Comparison of ENCODE assay signal across 23 mouse cellular contexts in the genomic region with DNA sequence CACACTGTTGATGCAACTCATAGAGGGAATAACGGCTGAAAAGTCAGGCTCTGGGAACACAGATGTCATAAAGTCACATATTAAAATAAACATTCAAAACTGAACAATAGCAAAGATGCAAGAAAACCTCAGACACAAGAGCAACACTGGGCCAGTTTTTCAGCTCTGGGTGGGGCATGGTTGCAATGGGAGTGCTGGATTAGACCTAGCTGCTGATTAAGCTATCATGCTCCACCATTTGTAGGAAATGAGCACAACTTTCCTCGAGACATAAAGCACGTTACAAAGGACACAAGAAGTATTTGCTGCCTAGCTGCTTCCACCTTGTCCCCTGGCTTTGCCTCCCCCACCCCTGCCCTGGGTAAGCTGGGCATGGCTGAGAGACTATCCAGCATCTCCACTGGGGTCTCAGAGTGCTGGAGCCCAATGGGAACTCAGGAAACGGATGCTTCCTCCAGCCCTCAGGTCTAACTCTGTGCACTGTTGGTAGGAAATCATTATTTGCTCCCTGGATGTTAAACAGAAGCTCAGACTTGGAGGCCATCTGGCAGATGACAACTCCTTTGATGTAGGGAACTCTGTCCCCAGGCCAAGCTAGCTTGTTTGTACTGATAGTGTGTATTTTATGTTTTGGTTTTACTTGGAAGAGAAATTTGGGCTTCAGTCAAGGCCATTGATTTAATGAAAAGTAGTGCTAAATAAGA. TPM values are rescaled to one million over a fixed set of nuclear protein-coding genes. Genes with fewer than 3 reads are reported as not detected.
DNase-seq lines count a peak whose midpoint lies in the region; ATAC-seq and TF ChIP-seq lines count a peak whose summit lies in the region.
"Had no signal": no experiment of that assay in that cellular context is flagged by ENCODE, and none has a peak within 500 bp of the region (broad histone marks: within the 10 kb centered on the region; RNA-seq: fewer than 3 reads in every experiment).

No protein-coding gene starts in this region.

- TF ChIP-seq POLR2A in brain, embryonic 14.5 days (IDR thresholded peaks at IDR 0.05; ENCODE audit: borderline replicate concordance, extremely low read depth, insufficient read depth, insufficient read length, poor library complexity, severe bottlenecking), result no peak

- TF ChIP-seq EP300 in heart, postnatal 0 days (IDR thresholded peaks at IDR 0.05; ENCODE audit: low read depth), result no peak

- H3K9me3 ChIP-seq in heart, postnatal 0 days (replicated peaks; ENCODE audit: control insufficient read depth, low read length), result peaks cover 7% of the 10 kb centered on the region; the same call in 1 of the 2 replicates
- no peaks in the 10 kb centered on the region for H3K9me3 ChIP-seq in heart, embryonic 11.5 days (replicated peaks; ENCODE audit: control insufficient read depth, low read length)
- H3K9me3 ChIP-seq in lung, embryonic 14.5 days (ENCODE audit: low read depth, low read length), result no peaks in the 10 kb centered on the region; the same call in 1 of the 2 replicates
- no peaks in the 10 kb centered on the region for H3K9me3 ChIP-seq in liver, embryonic 13.5 days (replicated peaks)
- H3K9me3 ChIP-seq: embryonic facial prominence, embryonic 12.5 days had no signal

- no peak for TF ChIP-seq CTCF in heart, postnatal 0 days (IDR thresholded peaks at IDR 0.05; ENCODE audit: low read depth)
- TF ChIP-seq CTCF in lung, embryonic 14.5 days (IDR thresholded peaks at IDR 0.05; ENCODE audit: low read depth), result no peak
- no peak for TF ChIP-seq CTCF in brain, embryonic 14.5 days (IDR thresholded peaks at IDR 0.05; ENCODE audit: borderline replicate concordance, extremely low read depth, insufficient read depth, insufficient read length)

- 57% methylated on average over 4 of the region's 4 CpGs for WGBS in heart, postnatal 0 days
- WGBS in heart, embryonic 11.5 days (ENCODE audit: insufficient replicate concordance), result 56% methylated on average over 4 of the region's 4 CpGs
- WGBS in lung, embryonic 14.5 days, result 56% methylated on average over 4 of the region's 4 CpGs
- 47% methylated on average over 4 of the region's 4 CpGs for WGBS in liver, embryonic 13.5 days (ENCODE audit: insufficient replicate concordance)

- H3K27me3 ChIP-seq in heart, postnatal 0 days (ENCODE audit: control insufficient read depth, insufficient read depth, low read length), result no peaks in the 10 kb centered on the region
- H3K27me3 ChIP-seq in heart, embryonic 11.5 days (ENCODE audit: control insufficient read depth, insufficient read depth, low read length), result no peaks in the 10 kb centered on the region
- H3K27me3 ChIP-seq in lung, embryonic 14.5 days (ENCODE audit: insufficient read depth, low read length), result no peaks in the 10 kb centered on the region
- no peaks in the 10 kb centered on the region for H3K27me3 ChIP-seq in liver, embryonic 13.5 days
- H3K27me3 ChIP-seq: embryonic facial prominence, embryonic 12.5 days; forebrain, embryonic 13.5 days had no signal

- H3K4me3 ChIP-seq in heart, postnatal 0 days (ENCODE audit: low read depth, low read length), result no peak overlapping the region
- no peak overlapping the region for H3K4me3 ChIP-seq in heart, embryonic 11.5 days (ENCODE audit: low read depth, low read length)
- H3K4me3 ChIP-seq in lung, embryonic 14.5 days (ENCODE audit: low read depth, low read length), result no peak overlapping the region
- H3K4me3 ChIP-seq in liver, embryonic 13.5 days (replicated peaks), result no peak overlapping the region
- H3K4me3 ChIP-seq: embryonic facial prominence, embryonic 12.5 days; erythroblast, embryonic 14.5 days; forebrain, embryonic 13.5 days had no signal

- peak; percentile 14; the same call in 1 of the 2 replicates for ATAC-seq in heart, postnatal 0 days (ENCODE audit: insufficient read depth, low read depth)
- ATAC-seq in heart, embryonic 11.5 days (replicated peaks; ENCODE audit: insufficient number of reproducible peaks, low FRiP score, low TSS enrichment), result no peak
- ATAC-seq in lung, embryonic 14.5 days (ENCODE audit: insufficient read depth), result peak; percentile 76; the same call in 1 of the 2 replicates
- ATAC-seq in liver, embryonic 13.5 days (ENCODE audit: low read depth), result peak; percentile 31; the same call in 1 of the 2 replicates
- ATAC-seq: forebrain, embryonic 13.5 days had no signal

- H3K4me1 ChIP-seq in heart, postnatal 0 days (ENCODE audit: control insufficient read depth, insufficient read depth), result no peaks in the 10 kb centered on the region
- H3K4me1 ChIP-seq in heart, embryonic 11.5 days (ENCODE audit: control insufficient read depth, insufficient read depth, low read length), result no peaks in the 10 kb centered on the region
- H3K4me1 ChIP-seq in lung, embryonic 14.5 days (ENCODE audit: insufficient read depth), result no peaks in the 10 kb centered on the region
- H3K4me1 ChIP-seq in liver, embryonic 13.5 days (replicated peaks), result no peaks in the 10 kb centered on the region; the same call in 1 of the 2 replicates
- H3K4me1 ChIP-seq: embryonic facial prominence, embryonic 12.5 days; forebrain, embryonic 13.5 days had no signal

- H3K4me2 ChIP-seq in heart, postnatal 0 days (ENCODE audit: low read depth, low read length), result no peak overlapping the region
- H3K4me2 ChIP-seq in heart, embryonic 11.5 days, result no peak overlapping the region
- H3K4me2 ChIP-seq in lung, embryonic 14.5 days, result no peak overlapping the region
- H3K4me2 ChIP-seq in liver, embryonic 13.5 days, result no peak overlapping the region
- H3K4me2 ChIP-seq: embryonic facial prominence, embryonic 12.5 days; forebrain, embryonic 13.5 days had no signal

- H3K9ac ChIP-seq in heart, postnatal 0 days (replicated peaks; ENCODE audit: low read depth, low read length), result no peak overlapping the region
- no peak overlapping the region for H3K9ac ChIP-seq in heart, embryonic 11.5 days (ENCODE audit: low read depth, low read length)
- H3K9ac ChIP-seq in lung, embryonic 14.5 days, result no peak overlapping the region
- H3K9ac ChIP-seq in liver, embryonic 13.5 days, result no peak overlapping the region
- H3K9ac ChIP-seq: embryonic facial prominence, embryonic 12.5 days; forebrain, embryonic 13.5 days had no signal

- H3K36me3 ChIP-seq in heart, postnatal 0 days (replicated peaks; ENCODE audit: control insufficient read depth, insufficient read depth, low read length), result no peaks in the 10 kb centered on the region
- H3K36me3 ChIP-seq in heart, embryonic 11.5 days (ENCODE audit: control insufficient read depth, insufficient read depth, low read length), result no peaks in the 10 kb centered on the region
- no peaks in the 10 kb centered on the region for H3K36me3 ChIP-seq in lung, embryonic 14.5 days (ENCODE audit: insufficient read depth)
- H3K36me3 ChIP-seq in liver, embryonic 13.5 days, result no peaks in the 10 kb centered on the region
- H3K36me3 ChIP-seq: embryonic facial prominence, embryonic 12.5 days had no signal

- no peak overlapping the region for H3K27ac ChIP-seq in heart, postnatal 0 days (ENCODE audit: low read depth)
- no peak overlapping the region for H3K27ac ChIP-seq in heart, embryonic 11.5 days (ENCODE audit: low read depth, low read length)
- no peak overlapping the region; the same call in 1 of the 2 replicates for H3K27ac ChIP-seq in lung, embryonic 14.5 days (ENCODE audit: low read depth)
- no peak overlapping the region for H3K27ac ChIP-seq in liver, embryonic 13.5 days
- H3K27ac ChIP-seq: embryonic facial prominence, embryonic 12.5 days; forebrain, embryonic 13.5 days; kidney, postnatal 0 days had no signal

- DNase-seq in heart, postnatal 0 days (ENCODE audit: low spot score), result no peak
- DNase-seq in lung, embryonic 14.5 days, result peak; percentile 43
- DNase-seq in lung, adult 18-20 months, result no peak
- DNase-seq in brain, embryonic 14.5 days (ENCODE audit: low read depth), result peak; percentile 1
- no peak for DNase-seq in liver, embryonic 13.5 days
- no peak for DNase-seq in T-cell, adult 2 months (ENCODE audit: low spot score)
- DNase-seq: adrenal gland, adult 2 months; cerebellum, adult 9-11 months; kidney, adult 18-20 months; right cerebral cortex, postnatal 4 days had no signal

RNA-seq across cellular contexts. Expression of gene Cyp2e1, which starts 7.2 kb away (rescaled TPM):
- 0.11 TPM in 1 of 2 replicates, not detected in the other for total RNA-seq in heart, postnatal 0 days (2014; rRNA removed; ENCODE audit: low replicate concordance)
- polyA plus RNA-seq in heart, postnatal 0 days (2015; fragmentation: Nextera tagmentation; extraction: Ambion mirVana), result not detected in 2 replicates
- polyA plus RNA-seq in heart, embryonic 11.5 days (2014; fragmentation: Nextera tagmentation; extraction: Ambion mirVana), result not detected in 2 replicates
- polyA plus RNA-seq in lung, embryonic 14.5 days (2014; fragmentation: Nextera tagmentation; extraction: Ambion mirVana), result 0.09 TPM in 1 of 2 replicates, not detected in the other
- polyA plus RNA-seq in brain, embryonic 14.5 days (2012; rRNA removed), result not detected in 2 replicates
- polyA plus RNA-seq in liver, embryonic 13.5 days (2015; fragmentation: Nextera tagmentation; extraction: Ambion mirVana), result 0.10 TPM in 1 of 2 replicates, not detected in the other
- total RNA-seq: granulocyte monocyte progenitor cell, adult 5-6 weeks; layer of hippocampus, adult 18-20 months had no signal
- polyA plus RNA-seq: C2C12; embryonic facial prominence, embryonic 12.5 days; erythroblast, embryonic 14.5 days; forebrain, embryonic 13.5 days; hindbrain, embryonic 11.5 days; limb, embryonic 11.5 days had no signal

RNA-seq across cellular contexts. Expression of gene Syce1, which starts 31.3 kb away (rescaled TPM):
- total RNA-seq in heart, postnatal 0 days (2014; rRNA removed; ENCODE audit: low replicate concordance), result not detected in 2 replicates
- polyA plus RNA-seq in heart, postnatal 0 days (2015; fragmentation: Nextera tagmentation; extraction: Ambion mirVana), result 0.10 and 0.18 TPM in 2 replicates
- polyA plus RNA-seq in heart, embryonic 11.5 days (2014; fragmentation: Nextera tagmentation; extraction: Ambion mirVana), result 0.25 and 0.70 TPM in 2 replicates
- 0.68 TPM in 1 of 2 replicates, not detected in the other for polyA plus RNA-seq in lung, embryonic 14.5 days (2014; fragmentation: Nextera tagmentation; extraction: Ambion mirVana)
- polyA plus RNA-seq in brain, embryonic 14.5 days (2012; rRNA removed), result 0.15 and 0.18 TPM in 2 replicates
- 0.17 and 0.20 TPM in 2 replicates for polyA plus RNA-seq in liver, embryonic 13.5 days (2015; fragmentation: Nextera tagmentation; extraction: Ambion mirVana)
- total RNA-seq: adrenal gland, adult 2 months; gastrocnemius, adult 8-10 months; layer of hippocampus, adult 18-20 months had no signal
- polyA plus RNA-seq: adrenal gland, adult 2 months; C2C12; forebrain, embryonic 13.5 days; kidney, postnatal 0 days had no signal

RNA-seq across cellular contexts. Expression of gene Olfr541, which starts 59.2 kb away (rescaled TPM):
- total RNA-seq in heart, postnatal 0 days (2014; rRNA removed; ENCODE audit: low replicate concordance), result not detected in 2 replicates
- polyA plus RNA-seq in heart, postnatal 0 days (2015; fragmentation: Nextera tagmentation; extraction: Ambion mirVana), result not detected in 2 replicates
- polyA plus RNA-seq in heart, embryonic 11.5 days (2014; fragmentation: Nextera tagmentation; extraction: Ambion mirVana), result not detected in 2 replicates
- polyA plus RNA-seq in lung, embryonic 14.5 days (2014; fragmentation: Nextera tagmentation; extraction: Ambion mirVana), result not detected in 2 replicates
- polyA plus RNA-seq in brain, embryonic 14.5 days (2012; rRNA removed), result not detected in 2 replicates
- not detected in 2 replicates for polyA plus RNA-seq in liver, embryonic 13.5 days (2015; fragmentation: Nextera tagmentation; extraction: Ambion mirVana)
- total RNA-seq: adrenal gland, adult 2 months; gastrocnemius, adult 8-10 months; granulocyte monocyte progenitor cell, adult 5-6 weeks; layer of hippocampus, adult 18-20 months had no signal
- polyA plus RNA-seq: adrenal gland, adult 2 months; C2C12; embryonic facial prominence, embryonic 12.5 days; erythroblast, embryonic 14.5 days; forebrain, embryonic 13.5 days; frontal cortex, adult 2 months; hindbrain, embryonic 11.5 days; kidney, postnatal 0 days; limb, embryonic 11.5 days; liver, embryonic 16.5 days had no signal

Comparison
In these comparisons a context has a peak if more than half of its experiments do, and no peak if none do; other contexts are left out.
1. DNase-seq: peak in lung, embryonic 14.5 days (single experiment) and brain, embryonic 14.5 days (single experiment); none in heart, postnatal 0 days (single experiment), lung, adult 18-20 months (0 of 2), liver, embryonic 13.5 days (single experiment) and T-cell, adult 2 months (single experiment).